Mouse (Mus musculus) embryonic facial prominence, embryonic 11.5 days (tissue): Measurements from ENCODE around the gene Spata31d1d. TPM values are rescaled to one million over a fixed set of nuclear protein-coding genes. Genes with fewer than 3 reads are reported as not detected.
"Not testable (repeated sequence)": the region's sequence is repeated elsewhere in the genome, so short reads cannot be mapped to it uniquely, and the experiment has no call there.

ENCODE experiments used
- ATAC-seq: fragments of 200-750 bp; cut with Nextera tagmentation; replicated peaks from 2 replicates; pipeline ENCODE4 v1.8.0; 2017; ENCODE audit warnings: low read depth; ENCODE audit not compliant: insufficient number of reproducible peaks, low FRiP score, low TSS enrichment
- DNase-seq: peaks from one replicate; pipeline ENCODE4 v3.0.0-alpha.2; 2015; ENCODE audit warnings: low spot score
- H3K27ac ChIP-seq: fragments of 300-500 bp; sonication (generic); replicated peaks from 2 replicates; pipeline ENCODE4 v1.5.1; 2014; ENCODE audit warnings: mild to moderate bottlenecking, low read depth, low read length, control low read depth
- H3K27me3 ChIP-seq: fragments of 300-500 bp; sonication (generic); 2 replicates; pipeline ENCODE4 v1.6.1; 2014; ENCODE audit warnings: mild to moderate bottlenecking, low read length, moderate library complexity, mixed read lengths; ENCODE audit not compliant: control insufficient read depth, insufficient read depth
- H3K36me3 ChIP-seq: fragments of 300-500 bp; sonication (generic); replicated peaks from 2 replicates; pipeline ENCODE4 v1.6.1; 2014; ENCODE audit warnings: low read depth, mild to moderate bottlenecking, low read length, moderate library complexity, mixed read lengths; ENCODE audit not compliant: control insufficient read depth, insufficient read depth
- H3K4me1 ChIP-seq: fragments of 300-500 bp; sonication (generic); 2 replicates; pipeline ENCODE4 v1.6.1; 2014; ENCODE audit warnings: low read length, mixed read lengths; ENCODE audit not compliant: control insufficient read depth, insufficient read depth
- H3K4me2 ChIP-seq: fragments of 300-500 bp; sonication (generic); 2 replicates; pipeline ENCODE4 v1.6.1; 2014; ENCODE audit warnings: low read depth, mild to moderate bottlenecking, control low read depth, low read length, moderate library complexity
- H3K4me3 ChIP-seq: fragments of 300-500 bp; sonication (generic); 2 replicates; pipeline ENCODE4 v1.5.1; 2014; ENCODE audit warnings: low read depth, low read length, control low read depth
- H3K9ac ChIP-seq: fragments of 300-500 bp; sonication (generic); replicated peaks from 2 replicates; pipeline ENCODE4 v1.6.1; 2014; ENCODE audit warnings: mild to moderate bottlenecking, control low read depth, low read length
- H3K9me3 ChIP-seq: fragments of 300-500 bp; sonication (generic); replicated peaks from 2 replicates; pipeline ENCODE4 v1.6.1; 2016; ENCODE audit warnings: mild to moderate bottlenecking, low read length, inconsistent platforms, mixed read lengths; ENCODE audit not compliant: control insufficient read depth
- WGBS: fragments of 180-500 bp; shearing (Covaris S2); extraction: QIAGEN DNeasy Blood & Tissue Kit; methylation state at CpG from one replicate; pipeline ENCODE4 v1.1.7; 2014; 5-methylcytosine and 5-hydroxymethylcytosine counted together
- polyA plus RNA-seq: library from polyadenylated mRNA; unstranded; fragments of >200 nt; fragmentation: Nextera tagmentation; extraction: Ambion mirVana; gene quantifications from 2 replicates; pipeline ENCODE4 v1.2.1, GENCODE M21; 2014

The Spata31d1d gene
- polyA plus RNA-seq, 1 experiment from 2014 or later, result not detected

DNA sequence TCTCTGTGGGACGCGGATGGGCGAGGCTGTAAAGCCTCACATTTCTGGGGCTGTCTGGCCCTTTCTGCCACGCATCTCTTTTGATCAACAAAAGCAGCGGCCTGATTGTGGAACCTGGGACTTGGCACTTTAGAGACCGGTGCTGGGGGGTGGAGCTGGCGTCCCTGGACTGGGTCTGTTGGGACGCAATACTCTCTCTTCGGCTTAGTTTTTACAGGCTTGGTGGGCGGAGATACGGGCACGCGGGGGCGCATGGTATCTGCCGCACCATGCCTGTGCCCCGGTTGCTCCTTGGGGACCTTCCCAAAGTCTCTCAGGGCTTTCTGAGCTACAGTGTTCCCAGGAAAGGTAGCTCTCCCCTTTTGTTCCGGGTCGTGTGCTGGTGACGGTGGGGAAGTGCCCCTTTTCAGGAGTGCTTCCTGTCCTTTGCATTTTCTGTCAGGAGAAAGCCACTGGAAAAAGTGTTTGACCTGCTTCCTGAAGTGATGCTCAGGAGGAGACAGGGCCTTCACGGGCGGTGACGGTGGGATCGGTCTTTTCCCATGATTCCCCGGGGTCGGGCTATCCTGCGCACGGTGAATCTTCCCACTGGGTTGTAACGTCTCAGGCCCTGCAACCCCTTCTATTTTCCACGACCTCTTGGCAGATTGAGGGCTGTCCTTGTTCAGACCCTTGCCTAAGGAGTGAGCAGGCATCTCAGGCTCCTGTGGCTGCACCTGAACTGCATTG lies 5.2 kb downstream of the Spata31d1d start:
- H3K4me3 ChIP-seq, result no peak overlapping the region
- H3K4me2 ChIP-seq, result no peak overlapping the region

DNA sequence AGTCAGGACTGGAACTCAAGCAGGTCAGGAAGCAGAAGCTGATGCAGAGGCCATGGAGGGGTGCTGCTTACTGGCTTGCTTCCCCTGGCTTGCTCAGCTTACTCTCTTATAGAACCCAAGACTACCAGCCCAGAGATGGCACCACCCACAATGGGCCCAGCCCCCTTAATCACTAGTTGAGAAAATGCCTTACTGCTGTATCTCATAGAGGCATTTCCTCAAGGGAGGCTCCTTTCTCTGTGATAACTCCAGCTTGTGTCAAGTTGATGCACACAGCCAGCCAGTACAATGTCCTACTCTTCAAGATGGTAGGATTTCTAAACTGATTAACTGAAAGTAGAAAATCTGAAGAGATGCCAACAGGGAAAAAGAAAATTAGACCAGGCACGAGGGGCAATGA lies 9.5 kb downstream of the Spata31d1d start:
- H3K4me3 ChIP-seq, ATAC-seq, H3K9ac ChIP-seq, H3K4me1 ChIP-seq, H3K4me2 ChIP-seq, H3K27me3 ChIP-seq, H3K9me3 ChIP-seq, H3K27ac ChIP-seq, H3K36me3 ChIP-seq, DNase-seq: not testable (repeated sequence)
- 85% methylated on average over 1 of the region's 1 CpGs for WGBS

More for the DNA sequence above, 5.2 kb downstream of the Spata31d1d start:
- ATAC-seq (no peak), DNase-seq (no peak)
- H3K36me3 ChIP-seq, result no peaks in the 10 kb centered on the region
- H3K9ac ChIP-seq, result peak overlapping the region; percentile 28; the same call in 1 of the 2 replicates
- WGBS, result 36% methylated on average over 29 of the region's 29 CpGs
- H3K9me3 ChIP-seq, result no peaks in the 10 kb centered on the region
- H3K27me3 ChIP-seq, result no peaks in the 10 kb centered on the region
- H3K27ac ChIP-seq, result no peak overlapping the region
- no peaks in the 10 kb centered on the region for H3K4me1 ChIP-seq

DNA sequence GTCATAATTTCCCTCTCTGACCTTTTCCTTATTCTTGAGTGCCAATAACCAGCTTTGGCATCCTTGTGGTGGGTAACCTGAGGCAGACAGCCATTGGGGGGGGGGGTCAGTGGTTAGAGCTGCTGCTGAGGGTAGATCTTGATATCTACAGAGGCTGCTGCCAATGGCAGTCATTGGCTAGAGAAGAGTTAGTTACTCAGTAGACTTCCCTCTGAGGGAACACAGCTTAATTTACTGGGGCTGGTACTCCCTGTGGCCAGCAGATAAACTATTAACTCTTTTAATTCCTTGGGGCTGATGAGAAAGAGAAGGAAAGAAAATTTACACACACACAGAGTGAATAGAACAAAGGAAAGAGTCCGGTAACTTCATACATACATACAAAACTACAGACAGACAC lies 12.1 kb downstream of the Spata31d1d start:
- Histone ChIP-seq H3K36me3 (no peaks in the 10 kb centered on the region), H3K27ac (no peak overlapping the region), H3K9ac (no peak overlapping the region), H3K4me3 (no peak overlapping the region), H3K4me1 (no peaks in the 10 kb centered on the region), H3K9me3 (no peaks in the 10 kb centered on the region), H3K27me3 (no peaks in the 10 kb centered on the region), H3K4me2 (no peak overlapping the region)
- WGBS, result 85% methylated on average over 1 of the region's 1 CpGs
- ATAC-seq, result no peak
- no peak for DNase-seq

DNA sequence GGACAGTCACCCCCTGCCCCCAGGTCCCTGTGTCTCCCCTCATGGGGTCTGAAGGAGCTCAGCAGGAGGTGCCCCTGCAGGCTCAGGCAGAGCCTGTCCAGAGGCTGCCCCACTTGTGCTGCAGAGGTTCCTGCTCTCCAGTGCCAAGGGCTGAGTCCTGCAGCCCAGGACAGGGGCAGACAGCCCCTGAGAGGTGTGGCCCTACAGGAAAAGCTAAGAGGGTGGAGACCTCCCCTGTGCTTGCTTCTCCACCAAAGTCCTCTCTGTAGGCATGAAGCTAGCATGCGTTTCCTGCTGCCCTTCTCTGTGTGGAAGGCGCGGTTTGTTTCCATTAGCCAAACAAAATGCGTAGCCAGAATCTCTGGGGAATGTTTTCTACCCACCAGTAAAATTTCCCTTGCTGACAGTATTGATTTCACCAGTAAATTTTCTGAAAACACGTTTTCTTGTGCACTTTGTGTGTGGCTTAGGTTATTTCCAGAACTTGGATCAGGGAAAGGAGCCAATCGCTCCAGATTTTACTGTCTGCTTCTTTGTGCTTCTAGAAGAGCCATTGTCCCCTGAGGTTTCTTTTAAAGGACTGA lies 12.6 kb downstream of the Spata31d1d start:
- not testable (repeated sequence) for H3K27ac ChIP-seq, H3K9ac ChIP-seq, H3K9me3 ChIP-seq, H3K4me2 ChIP-seq, H3K4me1 ChIP-seq, H3K27me3 ChIP-seq, DNase-seq, H3K4me3 ChIP-seq, H3K36me3 ChIP-seq
- peak; percentile 59; the same call in 1 of the 2 replicates for ATAC-seq
- WGBS, result 37% methylated on average over 6 of the region's 6 CpGs

DNA sequence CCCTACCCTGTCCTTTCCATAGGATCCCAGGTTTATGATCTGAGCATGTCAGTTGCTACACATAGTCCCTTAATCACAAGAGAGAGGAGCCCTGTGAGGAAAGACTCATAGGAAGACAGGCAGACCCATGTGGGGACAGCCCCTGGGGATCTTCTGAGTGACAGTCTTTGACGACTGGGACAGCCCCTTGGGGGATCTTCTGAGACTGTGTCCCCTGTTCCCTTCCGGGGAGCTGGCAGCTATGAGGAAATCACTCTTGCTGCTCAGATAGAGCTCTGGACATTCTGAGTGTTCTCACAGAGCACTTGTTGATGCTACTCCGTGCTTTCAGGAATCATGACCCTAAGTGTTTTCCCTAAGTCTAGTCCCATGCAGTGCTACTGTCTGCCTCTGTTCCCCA lies 17.8 kb downstream of the Spata31d1d start:
- Histone ChIP-seq H3K4me1 (no peaks in the 10 kb centered on the region), H3K9me3 (no peaks in the 10 kb centered on the region), H3K9ac (no peak overlapping the region), H3K27ac (no peak overlapping the region), H3K36me3 (no peaks in the 10 kb centered on the region), H3K27me3 (no peaks in the 10 kb centered on the region), H3K4me2 (no peak overlapping the region), H3K4me3 (no peak overlapping the region)
- 30% methylated on average over 3 of the region's 3 CpGs for WGBS
- DNase-seq, result no peak
- ATAC-seq, result no peak

DNA sequence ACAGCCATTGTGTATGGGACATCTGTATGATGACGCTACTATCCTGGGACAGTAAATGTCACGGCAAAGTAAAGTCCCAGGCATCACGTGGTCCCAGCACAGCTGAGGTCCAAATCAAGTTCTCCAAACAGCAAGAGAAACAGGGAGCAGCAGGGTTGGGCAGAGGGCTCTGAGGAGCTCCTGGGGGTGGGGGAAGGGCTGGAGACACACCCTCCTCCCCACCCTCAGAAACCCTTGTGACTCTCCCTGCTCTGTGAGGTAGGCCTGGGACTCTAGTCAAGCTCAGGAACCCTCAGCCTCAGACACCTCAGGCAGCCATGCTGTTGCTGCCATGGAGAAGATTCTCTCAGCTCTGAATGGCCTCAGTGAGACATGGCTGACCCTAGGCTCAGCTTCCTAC lies 19.6 kb downstream of the Spata31d1d start, which contains the start of gene Spata31d1b:
TSS of gene Spata31d1b (plus strand) at position 301 of the 400 bp plus-strand sequence.
- not testable (repeated sequence) for H3K4me3 ChIP-seq, H3K4me1 ChIP-seq, H3K27ac ChIP-seq, H3K36me3 ChIP-seq, H3K9ac ChIP-seq, H3K27me3 ChIP-seq, DNase-seq, ATAC-seq, H3K4me2 ChIP-seq, H3K9me3 ChIP-seq
- 74% methylated on average over 3 of the region's 3 CpGs for WGBS

DNA sequence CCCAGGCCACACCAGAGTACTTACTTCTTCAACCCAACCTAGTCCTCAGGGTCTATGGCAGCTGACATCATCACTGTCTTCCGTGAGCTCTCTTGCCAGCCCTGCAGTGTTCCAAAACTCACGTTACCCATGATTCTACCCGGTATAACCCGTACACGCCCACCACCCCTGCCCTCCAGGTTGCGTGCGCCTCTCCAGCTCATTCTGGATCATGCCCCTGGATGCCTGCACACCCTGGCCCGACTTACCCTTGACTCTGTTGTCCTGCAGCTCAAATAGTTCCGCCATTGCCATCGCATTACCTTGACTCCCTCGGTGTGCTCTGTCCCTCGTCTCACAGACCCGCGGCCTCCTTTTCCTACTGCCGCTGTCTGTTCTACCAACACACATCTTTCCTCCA lies 21.3 kb downstream of the Spata31d1d start, which contains the start of gene Spata31d1a:
TSS of gene Spata31d1a (minus strand) at position 101 of the 400 bp plus-strand sequence.
- Histone ChIP-seq H3K4me1 (no peaks in the 10 kb centered on the region), H3K9ac (no peak within 1 kb of the TSS), H3K4me2 (no peak within 1 kb of the TSS), H3K4me3 (no peak within 1 kb of the TSS), H3K27me3 (no peaks in the 10 kb centered on the region), H3K9me3 (no peaks in the 10 kb centered on the region), H3K27ac (no peak within 1 kb of the TSS), H3K36me3 (no peaks in the 10 kb centered on the region)
- DNase-seq, result no peak
- 88% methylated on average over 15 of the region's 15 CpGs for WGBS
- ATAC-seq, result no peak

DNA sequence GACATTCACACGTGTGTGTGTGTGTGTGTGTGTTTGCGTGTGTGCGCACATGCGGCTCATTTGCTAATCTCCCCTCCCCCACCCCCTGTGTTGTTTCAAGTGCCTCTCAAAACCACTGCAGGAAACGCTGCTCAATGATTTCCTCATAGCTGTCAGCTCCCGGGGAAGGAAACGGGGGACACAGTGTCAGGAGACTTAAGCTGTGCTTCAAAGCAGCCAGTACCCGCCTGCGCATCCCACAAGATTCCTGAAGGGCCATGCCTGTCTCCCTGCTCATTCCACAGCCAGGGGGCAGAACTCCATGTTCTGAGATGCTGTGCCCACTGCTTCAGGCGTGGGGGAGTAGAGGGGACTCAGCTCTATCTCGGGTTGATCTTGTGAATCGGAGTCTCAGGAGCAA lies 27.0 kb downstream of the Spata31d1d start:
- Histone ChIP-seq H3K4me3 (no peak overlapping the region), H3K9ac (no peak overlapping the region), H3K27ac (no peak overlapping the region), H3K4me1 (no peaks in the 10 kb centered on the region), H3K27me3 (no peaks in the 10 kb centered on the region), H3K9me3 (no peaks in the 10 kb centered on the region), H3K36me3 (no peaks in the 10 kb centered on the region), H3K4me2 (peak overlapping the region; percentile 13; the same call in 1 of the 2 replicates)
- 43% methylated on average over 12 of the region's 12 CpGs for WGBS
- DNase-seq (peak; percentile 41), ATAC-seq (no peak)
